Mouse (Mus musculus): Measurements from ENCODE around the gene Nr2e3.
"Not testable (repeated sequence)": the region's sequence is repeated elsewhere in the genome, so short reads cannot be mapped to it uniquely, and the experiment has no call there.

Gene Nr2e3
- long read RNA-seq, experiment 1: 0 reads
- long read RNA-seq, experiment 2: 0 reads

GRCm38 (mm10) chr9:59960559-59960958, at the start of gene Nr2e3:
Gene Nr2e3 (minus strand): TSS chr9:59960659.
- intact Hi-C loops (cut with DNase I): no loop called here

GRCm38 (mm10) chr9:60008936-60009335, 48.5 kb upstream of the Nr2e3 start:
- intact Hi-C loops (cut with DNase I): no loop called here

GRCm38 (mm10) chr9:60002323-60002722, 41.9 kb upstream of the Nr2e3 start:
- intact Hi-C loops (cut with DNase I): no loop called here

GRCm38 (mm10) chr9:60001444-60001843, 41.0 kb upstream of the Nr2e3 start:
- intact Hi-C loops (cut with DNase I): no loop called here

GRCm38 (mm10) chr9:59997725-59998124, 37.3 kb upstream of the Nr2e3 start:
- intact Hi-C loops (cut with DNase I): no loop called here

- intact Hi-C loops (cut with DNase I): no loop called here
Measured at GRCm38 (mm10) chr9:59991407-59991806, 30.9 kb upstream of the Nr2e3 start.

- intact Hi-C loops (cut with DNase I): loop anchor here (10.0 kb wide), 1 partner anchor 245 kb away; no protein-coding TSS in a partner anchor
Measured at GRCm38 (mm10) chr9:59989864-59990263, 29.4 kb upstream of the Nr2e3 start.

GRCm38 (mm10) chr9:59985900-59986572, 25.6 kb upstream of the Nr2e3 start:
- intact Hi-C loops (cut with DNase I): loop anchor here (10.0 kb wide), 1 partner anchor 249 kb away; no protein-coding TSS in a partner anchor

- intact Hi-C loops (cut with DNase I): loop anchor here (10.0 kb wide), 1 partner anchor 254 kb away; no protein-coding TSS in a partner anchor
Measured at GRCm38 (mm10) chr9:59981116-59981515, 20.7 kb upstream of the Nr2e3 start.

- intact Hi-C loops (cut with DNase I): no loop called here
Measured at GRCm38 (mm10) chr9:59971263-59971662, 10.8 kb upstream of the Nr2e3 start.

- intact Hi-C loops (cut with DNase I): no loop called here
Measured at GRCm38 (mm10) chr9:59969383-59969782, 8.9 kb upstream of the Nr2e3 start.

- intact Hi-C loops (cut with DNase I): no loop called here
Measured at GRCm38 (mm10) chr9:59965046-59965445, 4.6 kb upstream of the Nr2e3 start.

- intact Hi-C loops (cut with DNase I): no loop called here
Measured at GRCm38 (mm10) chr9:59964367-59964766, 3.9 kb upstream of the Nr2e3 start.

- intact Hi-C loops (cut with DNase I): no loop called here
Measured at GRCm38 (mm10) chr9:59961201-59961955, 919 bp upstream of the Nr2e3 start.

- intact Hi-C loops (cut with DNase I): no loop called here
Measured at GRCm38 (mm10) chr9:59959276-59959675, 1.2 kb downstream of the Nr2e3 start.

- intact Hi-C loops (cut with DNase I): not testable (repeated sequence)
Measured at GRCm38 (mm10) chr9:59958115-59958514, 2.3 kb downstream of the Nr2e3 start.

GRCm38 (mm10) chr9:59956496-59956895, 4.0 kb downstream of the Nr2e3 start:
- intact Hi-C loops (cut with DNase I): no loop called here

GRCm38 (mm10) chr9:59955692-59956091, 4.8 kb downstream of the Nr2e3 start:
- intact Hi-C loops (cut with DNase I): no loop called here

- intact Hi-C loops (cut with DNase I): no loop called here
Measured at GRCm38 (mm10) chr9:59955199-59955598, 5.3 kb downstream of the Nr2e3 start.

- intact Hi-C loops (cut with DNase I): no loop called here
Measured at GRCm38 (mm10) chr9:59953556-59953955, 6.9 kb downstream of the Nr2e3 start.

- intact Hi-C loops (cut with DNase I): no loop called here
Measured at GRCm38 (mm10) chr9:59952515-59953070, 7.9 kb downstream of the Nr2e3 start.

- intact Hi-C loops (cut with DNase I): no loop called here
Measured at GRCm38 (mm10) chr9:59951943-59952342, 8.5 kb downstream of the Nr2e3 start.

All from adrenal gland (tissue).